Mouse (Mus musculus): ENCODE data around the gene Pdia2.
"Not testable (repeated sequence)": the region's sequence is repeated elsewhere in the genome, so short reads cannot be mapped to it uniquely, and the experiment has no call there.

Gene Pdia2

GRCm38 (mm10) chr17:26200831-26201705 is 2.2 kb upstream of the Pdia2 start:
- peak; percentile 34 to 37 for DNase-seq

- no peak for DNase-seq
Measured at GRCm38 (mm10) chr17:26192481-26193190, 6.3 kb downstream of the Pdia2 start.

GRCm38 (mm10) chr17:26191486-26191885 is 7.4 kb downstream of the Pdia2 start:
- not testable (repeated sequence) for DNase-seq

- DNase-seq: no peak
Measured at GRCm38 (mm10) chr17:26188091-26188805, 10.6 kb downstream of the Pdia2 start.

- DNase-seq: peak; percentile 65 to 71
Measured at GRCm38 (mm10) chr17:26187592-26187991, 11.3 kb downstream of the Pdia2 start.

- no peak for DNase-seq
Measured at GRCm38 (mm10) chr17:26181179-26181578, 17.7 kb downstream of the Pdia2 start.

GRCm38 (mm10) chr17:26178611-26179010 is 20.3 kb downstream of the Pdia2 start:
- DNase-seq: no peak

GRCm38 (mm10) chr17:26175248-26175647 is 23.6 kb downstream of the Pdia2 start:
- not testable (repeated sequence) for DNase-seq

GRCm38 (mm10) chr17:26168039-26168438 is 30.8 kb downstream of the Pdia2 start:
- no peak for DNase-seq

GRCm38 (mm10) chr17:26162736-26163135 is 36.2 kb downstream of the Pdia2 start:
- DNase-seq: no peak

GRCm38 (mm10) chr17:26151886-26152630 is 46.8 kb downstream of the Pdia2 start:
- no peak for DNase-seq

GRCm38 (mm10) chr17:26149056-26149455 is 49.8 kb downstream of the Pdia2 start:
- no peak for DNase-seq

Data from cerebellum, postnatal 14 days (tissue).